Mouse (Mus musculus) cortical plate, adult 2 months (tissue): Measurements from ENCODE around the gene Mtcl1.

Experiments used
- CTCF ChIP-seq: fragments of 200-500 bp; IDR thresholded peaks from 2 replicates; pipeline ENCODE4 v1.5.1; 2011; ENCODE audit warnings: mild to moderate bottlenecking, control low read depth, low read length; ENCODE audit not compliant: insufficient read depth; ENCODE audit errors: extremely low read depth
- POLR2A ChIP-seq: fragments of 200-500 bp; IDR thresholded peaks from 2 replicates; pipeline ENCODE4 v1.6.1; 2011; ENCODE audit warnings: mild to moderate bottlenecking, low read length, control low read depth; ENCODE audit not compliant: insufficient read depth; ENCODE audit errors: extremely low read depth

DNA sequence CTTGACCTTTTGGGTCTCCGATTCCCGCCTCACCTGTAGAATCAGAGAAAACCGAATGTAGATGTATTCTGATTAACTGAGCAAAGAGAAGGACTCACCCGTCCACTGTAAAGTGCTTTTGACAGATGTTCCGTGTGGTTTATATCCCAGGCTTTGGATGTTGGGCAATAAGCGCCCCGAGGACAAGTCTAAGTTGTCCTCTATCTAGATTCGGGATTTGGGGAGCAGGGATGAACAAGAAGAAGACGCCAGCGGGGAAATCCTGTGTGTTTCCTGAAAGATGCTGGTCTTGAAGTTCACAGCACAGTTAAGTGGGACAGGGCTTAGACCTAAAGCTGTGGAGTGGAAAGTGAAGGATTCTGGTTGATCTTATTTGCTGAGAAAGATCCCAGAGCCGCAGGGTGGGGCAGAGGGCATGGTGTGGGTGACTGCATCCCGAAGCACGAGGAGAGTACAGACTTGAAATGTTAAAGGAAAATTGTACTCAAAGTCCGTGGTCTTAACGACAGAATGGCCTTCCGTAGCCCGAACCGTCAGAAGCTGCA is 1.0 kb upstream of the Mtcl1 start:
- TF ChIP-seq POLR2A (no peak), CTCF (no peak)
